Comparison of ENCODE assay signal across 16 mouse cellular contexts in the genomic region with DNA sequence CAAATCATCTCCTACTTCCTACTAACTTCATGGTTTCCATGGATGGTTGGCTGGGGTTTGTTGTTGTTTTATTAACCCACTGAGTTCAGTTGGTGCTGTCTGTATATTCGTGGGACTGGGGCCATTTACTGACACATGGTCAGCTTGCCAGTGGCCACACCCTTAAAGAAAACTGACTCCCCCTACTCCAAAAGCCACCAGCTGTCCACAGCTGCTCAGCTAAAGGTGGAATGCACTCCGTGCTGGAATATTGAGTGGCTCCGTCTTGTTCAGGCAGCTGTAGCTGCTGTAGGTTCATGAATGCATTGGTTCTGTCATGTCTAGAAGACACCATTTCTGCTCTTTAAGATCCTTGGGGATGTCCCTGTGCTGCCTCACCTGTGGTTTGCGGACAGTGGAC.
"Had no signal": no experiment of that assay in that cellular context is flagged by ENCODE, and none has a peak within 500 bp of the region (broad histone marks: within the 10 kb centered on the region; RNA-seq: fewer than 3 reads in every experiment).

No protein-coding gene starts in this region.

- H3K27me3 ChIP-seq: limb, embryonic 15.5 days; lung, embryonic 15.5 days had no signal

- ATAC-seq: inflammation-experienced regulatory T-cells, adult 6 months; intestine, embryonic 16.5 days; liver, postnatal 0 days had no signal

- H3K4me2 ChIP-seq: limb, embryonic 15.5 days; liver, embryonic 11.5 days; lung, embryonic 15.5 days; midbrain, embryonic 11.5 days had no signal

- H3K9ac ChIP-seq: limb, embryonic 15.5 days; liver, embryonic 14.5 days; liver, postnatal 0 days; lung, embryonic 15.5 days had no signal

- H3K36me3 ChIP-seq: limb, embryonic 15.5 days; lung, embryonic 15.5 days had no signal

- DNase-seq: kidney, adult 18-20 months; left cerebral cortex, postnatal 4 days; liver, postnatal 0 days; lung, postnatal 14 days; lung, postnatal 4 days; midbrain, embryonic 14.5 days; thymus, adult 18-20 months; thymus, postnatal 36 days had no signal

- H3K27ac ChIP-seq: kidney, postnatal 0 days; limb, embryonic 15.5 days; liver, embryonic 14.5 days; lung, embryonic 15.5 days had no signal

- H3K9me3 ChIP-seq: limb, embryonic 15.5 days; lung, embryonic 15.5 days had no signal

- H3K4me3 ChIP-seq: limb, embryonic 15.5 days; lung, embryonic 15.5 days had no signal
